Mouse (Mus musculus): Measurements from ENCODE around the gene Slc1a4. TPM values are rescaled to one million over a fixed set of nuclear protein-coding genes. Genes with fewer than 3 reads are reported as not detected.

Slc1a4 gene
- total RNA-seq, 2 experiments from 2014 or later, result 38.3 to 40.3 TPM

DNA sequence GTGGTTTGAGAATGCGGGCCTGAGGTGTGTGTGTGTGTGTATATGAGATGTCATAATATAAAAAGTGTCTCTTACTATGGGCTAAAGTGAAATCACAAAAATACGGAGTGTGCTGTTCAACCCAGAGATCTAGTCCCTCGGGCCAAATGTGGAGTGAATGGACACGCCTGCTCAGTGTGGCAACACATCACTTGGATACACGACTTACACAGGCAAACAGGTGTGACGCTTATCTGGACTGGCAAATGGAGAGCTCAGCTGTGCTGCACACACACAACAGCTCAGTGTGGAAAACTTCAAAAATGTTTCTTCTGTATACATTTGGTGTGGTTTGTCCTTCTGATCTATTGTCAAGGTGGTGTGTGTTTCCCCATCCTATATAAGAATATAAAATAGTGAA is 3.7 kb downstream of the Slc1a4 start:
- DNase-seq (ENCODE audit: low spot score in 2 of 2), result no peak
- intact Hi-C loops (cut with DNase I), result no loop called here

DNA sequence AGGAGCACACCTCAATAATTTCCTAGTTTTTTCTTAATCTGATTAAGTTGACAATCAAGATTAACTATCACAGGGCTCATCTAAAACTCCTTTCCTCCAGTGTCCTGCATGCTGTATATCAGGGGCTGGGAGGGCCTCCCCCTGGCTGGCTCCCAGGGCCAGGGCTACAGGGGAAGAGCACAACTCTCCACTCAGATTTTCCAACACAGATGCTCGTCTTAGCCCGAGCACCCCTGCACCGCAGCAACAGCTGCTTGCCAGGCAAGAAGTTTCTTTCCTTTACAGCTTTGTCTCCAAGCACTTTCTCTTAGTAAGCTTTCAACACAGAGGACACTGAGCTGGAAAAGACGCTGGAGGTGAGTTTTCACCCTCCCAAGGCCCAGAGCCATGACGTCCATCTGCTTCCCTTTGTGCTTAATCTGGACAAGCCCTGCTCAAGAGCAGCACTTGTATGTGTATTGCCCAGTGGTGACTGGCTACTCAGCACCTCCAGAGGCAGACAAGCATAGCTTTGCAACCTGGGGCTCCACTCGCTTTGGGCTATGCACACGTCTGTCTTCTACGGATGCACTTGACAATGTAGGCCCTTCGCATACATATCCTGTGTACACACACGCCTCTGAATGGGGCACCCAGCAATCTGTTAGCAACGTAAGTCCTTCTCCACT is 6.1 kb downstream of the Slc1a4 start:
- DNase-seq (ENCODE audit: low spot score in 2 of 2), result no peak
- intact Hi-C loops (cut with DNase I), result no loop called here

DNA sequence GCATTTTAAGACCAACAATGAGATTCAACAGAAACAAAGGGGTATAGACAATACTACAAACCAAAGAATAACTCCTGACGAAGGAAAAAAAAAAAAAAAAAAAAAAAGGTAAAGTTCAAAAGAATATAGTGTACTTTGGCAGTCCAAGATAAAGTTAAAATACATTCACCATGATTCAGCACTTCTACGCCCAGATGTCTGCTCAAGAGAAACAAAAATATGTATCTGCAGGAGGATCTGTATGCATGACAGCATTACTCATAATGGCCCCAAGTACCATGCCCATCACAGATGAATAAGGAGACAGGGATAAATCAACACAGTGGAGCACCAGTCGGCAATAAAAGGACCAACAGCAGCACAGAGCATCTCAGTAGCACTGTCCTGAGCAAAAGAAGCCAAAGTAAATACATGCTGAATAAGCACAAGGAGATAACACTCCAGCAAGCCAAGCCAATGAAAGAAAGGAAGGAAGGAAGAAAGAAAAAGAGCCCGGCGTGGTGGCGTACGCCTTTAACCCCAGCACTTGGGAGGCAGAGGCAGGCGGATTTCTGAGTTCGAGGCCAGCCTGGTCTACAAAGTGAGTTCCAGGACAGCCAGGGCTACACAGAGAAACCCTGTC is 7.3 kb downstream of the Slc1a4 start:
- intact Hi-C loops (cut with DNase I), result no loop called here

DNA sequence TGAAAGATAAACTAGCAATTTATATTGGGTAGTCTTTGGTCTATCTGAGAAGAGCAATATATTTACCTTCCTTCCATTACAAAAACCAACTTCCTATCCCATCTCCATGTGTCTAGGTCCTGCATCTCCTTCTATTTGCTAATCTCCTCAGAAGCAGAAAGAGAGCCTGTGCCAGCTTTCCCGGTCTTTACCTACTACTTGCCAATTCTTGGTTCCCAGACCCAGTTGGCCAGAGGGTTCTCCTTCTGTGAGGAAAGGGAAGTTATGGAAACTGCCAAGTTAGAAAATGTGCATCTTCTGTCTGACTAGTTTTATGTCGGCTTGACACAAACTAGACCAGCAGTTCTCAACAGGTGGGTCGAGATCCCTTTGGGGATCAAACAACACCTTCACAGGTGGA is 8.5 kb downstream of the Slc1a4 start:
- DNase-seq (ENCODE audit: low spot score in 2 of 2), result no peak
- intact Hi-C loops (cut with DNase I), result no loop called here

More for the DNA sequence above, 7.3 kb downstream of the Slc1a4 start:
- no peak for DNase-seq (ENCODE audit: low spot score in 2 of 2)

DNA sequence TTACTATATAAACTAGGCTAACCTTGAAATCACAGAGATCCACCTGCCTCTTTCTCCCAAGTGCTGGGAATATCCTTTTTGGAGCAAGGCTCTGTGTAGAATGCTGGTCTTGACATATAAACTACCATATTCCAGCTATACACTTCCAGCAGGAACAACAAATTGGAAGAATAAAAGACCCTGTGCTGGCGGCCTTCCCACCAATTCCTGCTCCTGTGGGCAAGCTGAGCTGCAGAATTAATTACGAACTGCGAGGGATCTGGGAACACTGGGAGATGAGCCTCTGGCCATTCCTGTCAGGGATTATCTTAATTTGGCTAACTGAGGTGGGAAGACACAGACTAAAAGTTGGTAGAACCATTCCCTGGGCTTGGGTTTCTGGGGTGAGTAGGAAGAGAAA is 10.1 kb downstream of the Slc1a4 start:
- intact Hi-C loops (cut with DNase I), result no loop called here

DNA sequence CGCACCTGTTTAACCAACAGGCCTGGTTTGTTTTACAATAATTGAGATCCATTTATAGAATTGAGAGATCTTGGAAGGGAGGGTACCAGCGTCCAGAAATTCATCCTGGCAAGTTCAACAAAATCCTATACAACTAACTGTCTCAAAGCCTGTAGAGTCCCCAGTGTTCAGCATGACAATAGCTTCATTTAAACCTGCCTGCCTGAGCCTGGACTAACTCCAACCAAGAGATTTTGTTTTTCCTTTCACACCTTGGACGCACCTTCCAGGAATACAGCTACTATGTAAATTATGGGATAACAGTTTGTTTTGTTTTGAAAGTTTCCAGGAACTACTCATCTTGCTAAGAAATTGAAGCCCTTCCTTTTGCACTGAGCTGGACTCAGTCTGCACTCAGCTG is 11.9 kb downstream of the Slc1a4 start:
- intact Hi-C loops (cut with DNase I), result no loop called here
- no peak for DNase-seq (ENCODE audit: low spot score in 2 of 2)

More for the DNA sequence above, 10.1 kb downstream of the Slc1a4 start:
- DNase-seq (ENCODE audit: low spot score in 2 of 2), result no peak

DNA sequence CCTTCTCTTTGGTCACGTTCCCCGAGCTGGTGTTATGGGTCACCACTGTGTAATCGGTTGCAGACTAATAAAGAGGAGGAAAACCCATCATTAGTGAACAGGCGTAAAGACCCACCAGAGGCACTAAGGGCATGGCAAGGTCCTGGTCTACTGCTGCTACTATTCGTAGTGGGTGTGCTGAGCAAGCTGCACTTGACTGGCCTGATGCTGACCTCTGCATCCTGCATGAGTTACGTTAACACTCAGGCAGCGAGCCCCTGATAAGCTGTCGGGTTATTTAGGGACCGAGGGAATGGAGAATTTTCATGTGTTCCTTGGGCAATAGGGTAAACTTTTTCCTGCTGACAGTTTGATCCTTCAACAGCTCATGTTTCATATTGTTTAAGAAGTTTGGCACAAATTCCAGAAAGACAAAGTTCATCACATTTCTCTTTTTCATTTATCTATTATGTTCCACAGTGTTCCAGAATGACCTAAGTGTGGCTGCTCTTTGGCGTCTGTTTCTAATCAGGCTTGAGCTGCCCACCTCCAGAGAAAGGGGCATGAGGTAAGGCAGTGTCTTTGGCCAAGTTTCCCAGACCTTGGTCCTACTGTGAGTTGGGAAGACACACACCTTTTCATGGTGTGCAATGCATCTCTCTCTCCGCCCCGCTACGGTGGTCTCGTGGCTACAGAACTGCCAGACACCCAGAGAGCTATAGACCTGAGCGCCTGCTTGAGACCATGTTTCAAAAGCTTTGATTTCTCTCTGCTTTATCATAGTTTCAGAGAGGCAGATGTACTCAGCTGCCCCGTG is 13.7 kb downstream of the Slc1a4 start:
- intact Hi-C loops (cut with DNase I), result no loop called here
- no peak for DNase-seq (ENCODE audit: low spot score in 2 of 2)

DNA sequence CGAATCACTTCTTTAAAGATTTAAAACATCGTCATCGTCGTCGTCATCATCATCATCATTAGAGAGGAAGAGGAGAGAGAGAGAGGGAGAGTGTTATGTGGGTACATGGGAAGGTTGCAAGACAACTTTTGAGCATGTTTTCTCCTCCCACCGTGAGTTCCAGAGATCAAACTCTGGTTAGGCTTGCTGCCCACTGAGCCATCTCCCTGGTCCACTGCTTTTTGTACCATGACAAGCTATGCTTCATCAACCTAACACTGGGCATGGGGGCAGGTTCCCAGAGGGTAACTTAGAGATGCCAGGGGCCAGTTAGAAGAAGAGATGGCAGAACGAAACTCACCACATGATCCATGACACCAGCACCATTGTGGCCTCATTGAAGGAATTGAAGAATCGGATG is 18.9 kb downstream of the Slc1a4 start:
- intact Hi-C loops (cut with DNase I), result no loop called here
- no peak for DNase-seq (ENCODE audit: low spot score in 2 of 2)

DNA sequence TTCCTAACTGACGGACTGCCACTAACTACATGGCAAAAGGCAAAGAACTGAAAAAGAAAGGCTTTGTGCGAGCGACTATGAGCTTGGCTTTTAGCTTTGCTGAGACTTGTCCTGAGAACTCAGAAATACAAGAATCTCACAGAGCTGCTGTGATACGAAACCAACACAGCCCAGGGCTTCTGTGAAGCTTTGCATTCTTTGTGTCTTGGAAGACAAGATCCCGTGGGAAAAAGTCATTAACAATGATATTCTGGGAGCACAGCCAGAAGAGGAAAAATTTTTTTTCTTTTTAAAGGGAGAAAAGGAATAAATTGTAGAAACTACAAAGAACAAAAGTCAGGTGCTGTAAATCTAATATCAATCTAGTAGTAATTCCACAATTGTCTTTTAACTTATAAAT is 23.5 kb downstream of the Slc1a4 start:
- intact Hi-C loops (cut with DNase I), result no loop called here
- DNase-seq (ENCODE audit: low spot score in 2 of 2), result no peak

DNA sequence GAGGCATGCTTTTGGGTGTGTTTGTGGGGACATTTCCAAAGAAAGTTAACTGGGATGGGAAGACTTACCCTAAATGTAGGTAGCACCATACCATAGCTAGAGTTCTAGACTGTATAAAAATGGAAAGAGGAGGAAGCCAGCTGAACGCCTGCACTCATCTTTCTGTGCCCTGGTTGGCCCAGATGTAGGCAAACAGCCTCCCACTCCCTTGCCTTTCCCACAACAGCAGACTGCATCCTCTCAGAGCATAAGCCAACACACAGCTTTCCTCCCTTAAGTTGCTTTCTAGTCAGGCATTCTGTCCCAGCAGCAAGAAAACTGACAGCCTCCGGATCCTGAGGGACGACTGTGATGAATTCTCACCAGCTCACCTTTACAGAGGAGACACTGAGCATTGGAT is 25.1 kb downstream of the Slc1a4 start:
- peak; percentile 43 to 56 for DNase-seq (ENCODE audit: low spot score in 2 of 2)
- intact Hi-C loops (cut with DNase I), result no loop called here

DNA sequence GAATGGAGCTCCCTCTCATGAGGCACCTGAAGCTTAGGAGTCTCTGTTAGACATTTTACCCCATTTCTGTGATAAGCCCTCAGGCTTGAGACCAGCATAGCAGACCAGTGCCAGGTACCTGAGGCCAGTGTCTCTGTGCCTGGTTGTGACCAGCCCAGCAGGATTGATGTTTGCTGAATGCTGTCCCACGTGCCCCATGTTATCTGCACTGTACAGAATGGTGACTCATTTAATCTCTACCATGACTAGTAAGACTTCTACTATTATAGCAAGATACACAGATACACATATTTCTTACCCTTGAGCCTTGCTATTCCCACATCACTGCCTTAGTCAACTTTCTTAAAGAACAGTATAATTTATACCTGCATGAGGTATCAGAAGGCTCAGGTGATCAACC is 26.9 kb downstream of the Slc1a4 start:
- no peak for DNase-seq (ENCODE audit: low spot score in 2 of 2)
- intact Hi-C loops (cut with DNase I), result no loop called here

DNA sequence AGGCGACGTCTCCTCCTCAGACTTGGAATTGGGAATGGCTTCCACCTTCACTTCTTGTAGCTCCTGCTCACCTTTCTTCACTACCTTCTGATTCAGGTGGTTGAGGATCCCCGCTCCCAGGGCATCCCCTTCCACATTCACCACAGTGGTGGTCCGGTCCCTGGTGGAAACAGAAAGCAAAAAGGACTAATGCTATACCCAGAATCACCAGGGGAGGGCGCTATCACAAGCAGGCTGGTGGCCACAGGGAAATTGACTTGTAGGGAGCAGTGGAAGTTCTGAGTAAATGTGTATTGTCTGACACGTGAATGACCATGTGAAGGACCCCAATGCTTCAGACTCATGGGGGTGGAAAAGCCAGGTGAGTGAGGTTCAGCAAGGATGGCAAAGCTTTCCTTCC is 28.2 kb downstream of the Slc1a4 start:
- intact Hi-C loops (cut with DNase I), result no loop called here

DNA sequence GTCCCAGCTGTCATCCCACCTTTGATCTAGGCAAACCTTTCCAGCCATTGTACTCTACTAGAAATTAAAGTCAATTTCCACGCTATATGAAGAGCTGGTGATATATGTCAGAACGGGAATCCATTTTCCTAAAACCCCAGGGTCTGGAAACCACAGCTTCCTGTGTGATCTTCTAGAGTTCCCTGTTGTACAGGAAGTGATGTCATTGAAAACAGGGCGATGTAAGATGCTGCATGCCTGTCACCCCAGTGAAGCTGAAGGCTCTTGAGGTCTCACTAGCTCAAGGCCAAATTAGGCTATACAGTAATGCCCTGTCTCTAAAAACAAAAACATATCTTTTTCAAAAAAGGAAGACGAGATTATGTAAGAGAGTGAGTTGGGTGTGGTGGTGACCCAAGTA is 31.2 kb downstream of the Slc1a4 start:
- intact Hi-C loops (cut with DNase I), result no loop called here
- no peak for DNase-seq (ENCODE audit: low spot score in 2 of 2)

More for the DNA sequence above, 28.2 kb downstream of the Slc1a4 start:
- peak in 1 of 2 experiments; percentile 24 for DNase-seq (ENCODE audit: low spot score in 2 of 2)

DNA sequence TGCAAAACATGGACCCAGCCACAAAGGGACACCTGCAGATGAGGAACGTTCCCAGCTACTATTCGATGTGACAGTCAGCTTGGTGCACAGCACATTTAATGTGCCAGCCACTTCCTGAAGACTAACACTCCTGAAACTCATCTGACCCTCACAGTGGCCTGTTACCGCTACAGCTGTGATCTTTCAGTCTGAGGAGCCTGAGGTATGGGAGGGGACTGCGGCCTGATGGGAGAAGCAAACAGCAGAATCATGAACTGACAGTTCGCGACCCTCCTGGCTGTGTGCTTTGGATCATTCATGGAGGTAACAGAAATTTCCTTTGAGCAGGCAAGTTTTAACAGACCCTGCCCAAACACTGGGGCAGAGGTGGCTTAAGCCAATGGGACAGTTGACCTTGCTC is 31.7 kb downstream of the Slc1a4 start:
- DNase-seq (ENCODE audit: low spot score in 2 of 2), result no peak
- intact Hi-C loops (cut with DNase I), result no loop called here

DNA sequence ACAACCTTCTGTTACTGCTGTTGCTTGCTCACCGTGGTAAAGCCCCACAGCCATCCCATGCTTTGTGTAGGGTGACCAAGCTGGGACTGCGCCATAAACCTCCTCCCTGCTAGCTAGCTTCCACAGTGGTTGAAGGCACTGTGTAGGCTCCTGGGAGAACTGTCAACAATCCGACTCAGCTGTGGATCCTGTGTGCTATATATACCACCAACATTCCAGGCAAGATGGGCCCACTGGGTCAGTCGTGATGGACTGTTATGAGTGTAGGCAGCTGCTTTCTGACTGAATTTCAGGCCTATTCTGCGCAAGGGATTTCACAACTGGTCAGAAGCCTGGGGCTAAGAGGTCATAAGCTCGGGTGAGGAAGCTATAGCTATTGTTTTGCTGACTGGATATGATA is 32.6 kb downstream of the Slc1a4 start:
- intact Hi-C loops (cut with DNase I), result no loop called here
- DNase-seq (ENCODE audit: low spot score in 2 of 2), result peak in 1 of 2 experiments; percentile 13

DNA sequence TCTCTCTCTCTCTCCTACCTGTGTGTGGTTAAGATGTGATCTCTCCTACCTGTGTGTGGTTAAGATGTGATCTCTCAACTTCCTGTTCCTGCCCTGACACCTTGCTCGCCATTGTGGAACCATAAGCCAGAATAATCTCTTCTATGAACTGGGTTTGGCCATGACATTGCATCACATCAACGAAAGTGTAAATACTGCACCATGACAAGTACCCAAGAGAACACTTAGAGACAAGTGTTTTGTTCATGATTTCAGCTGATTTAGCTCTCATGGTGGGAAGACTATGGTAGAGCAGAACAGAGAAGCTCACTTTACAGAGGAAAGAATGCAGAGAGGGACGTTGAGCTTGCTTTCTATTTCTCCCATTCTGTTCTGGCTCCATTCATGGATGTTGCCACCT is 48.0 kb downstream of the Slc1a4 start:
- intact Hi-C loops (cut with DNase I), result no loop called here
- DNase-seq (ENCODE audit: low spot score in 2 of 2), result no peak

DNA sequence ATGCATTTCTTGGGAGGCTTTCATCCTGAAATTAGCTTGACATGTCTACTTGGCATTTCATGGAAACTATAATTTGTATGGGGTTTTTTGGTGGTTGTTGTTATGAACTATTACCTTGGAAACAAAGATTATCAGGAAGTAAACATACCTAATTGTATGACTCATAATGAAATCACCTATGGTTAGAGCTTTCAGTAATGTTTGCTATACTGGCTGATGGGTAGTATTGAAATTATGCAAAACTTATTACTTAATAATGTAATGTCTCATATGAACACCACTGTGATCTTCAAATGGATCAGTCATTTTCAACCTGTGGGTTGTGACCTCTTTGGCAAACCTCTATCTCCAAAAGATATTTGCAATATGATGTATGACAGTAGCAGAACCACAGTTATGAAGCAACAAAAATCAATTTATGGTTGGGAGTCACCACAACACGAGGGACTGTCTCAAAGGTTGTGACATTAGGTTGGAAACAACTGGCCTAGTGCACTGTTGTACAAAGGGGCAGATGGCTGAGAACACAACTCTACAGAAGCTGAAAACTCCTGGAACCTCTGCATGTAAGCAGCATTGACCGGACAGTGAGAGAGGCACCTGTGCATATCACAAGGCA is 49.8 kb downstream of the Slc1a4 start:
- intact Hi-C loops (cut with DNase I), result no loop called here
- DNase-seq (ENCODE audit: low spot score in 2 of 2), result no peak

DNA sequence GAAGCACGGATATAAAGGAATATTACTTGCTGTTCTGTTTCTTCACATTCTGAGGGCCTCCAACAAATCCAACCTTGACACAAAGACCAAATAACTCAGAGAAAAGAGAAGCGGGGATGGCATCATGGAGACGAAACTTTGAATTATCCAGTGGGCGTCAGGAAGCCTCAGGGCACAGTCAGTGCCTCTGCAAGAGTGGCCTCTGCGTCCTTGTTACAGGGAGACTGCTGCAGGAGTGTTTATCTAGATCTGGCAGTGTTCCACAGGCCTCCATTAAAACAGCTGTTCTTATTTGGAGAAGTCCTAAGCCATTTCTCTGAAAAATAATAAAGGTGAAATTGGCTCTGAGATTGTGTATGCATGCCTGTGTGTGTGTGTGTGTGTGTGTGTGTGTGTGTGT is 51.5 kb downstream of the Slc1a4 start:
- DNase-seq (ENCODE audit: low spot score in 2 of 2), result no peak
- intact Hi-C loops (cut with DNase I), result no loop called here

DNA sequence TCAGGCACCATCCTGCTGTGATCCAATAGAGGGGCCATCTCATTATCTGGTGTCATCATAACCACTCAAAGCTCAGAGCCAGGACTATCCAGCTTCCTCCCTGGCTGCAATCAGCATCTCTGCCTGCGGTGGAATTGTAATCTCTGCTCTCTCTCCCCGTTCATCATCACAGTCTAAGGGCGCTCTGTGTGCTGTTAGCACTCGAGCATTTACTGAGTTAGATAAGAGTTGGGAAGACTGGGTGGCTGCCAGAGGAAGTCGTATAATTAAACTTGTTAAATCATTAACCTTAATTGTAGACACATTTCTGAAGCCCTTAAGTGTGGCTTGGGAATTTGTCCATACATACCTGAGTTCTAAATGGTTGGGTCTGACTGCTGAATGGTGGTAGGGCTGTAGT is 53.8 kb downstream of the Slc1a4 start:
- intact Hi-C loops (cut with DNase I), result no loop called here
- DNase-seq (ENCODE audit: low spot score in 2 of 2), result no peak

DNA sequence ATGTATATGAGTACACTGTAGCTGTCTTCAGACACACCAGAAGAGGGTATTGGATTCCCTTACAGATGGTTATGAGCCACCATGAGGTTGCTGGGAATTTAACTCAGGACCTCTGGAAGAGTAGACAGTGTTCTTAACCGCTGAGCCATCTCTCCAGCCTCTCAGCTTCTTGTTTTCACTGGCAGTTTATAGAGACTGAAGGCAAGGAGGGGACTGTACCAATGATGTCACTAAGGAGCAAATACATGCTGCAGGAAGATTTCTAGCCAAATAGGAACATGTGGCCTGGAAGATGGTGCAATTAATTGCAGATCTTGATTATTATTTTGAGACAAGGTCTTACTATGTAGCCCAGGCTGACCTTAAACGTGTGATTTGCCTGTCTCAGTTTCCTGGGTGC is 55.4 kb downstream of the Slc1a4 start:
- DNase-seq (ENCODE audit: low spot score in 2 of 2), result no peak
- intact Hi-C loops (cut with DNase I), result no loop called here

DNA sequence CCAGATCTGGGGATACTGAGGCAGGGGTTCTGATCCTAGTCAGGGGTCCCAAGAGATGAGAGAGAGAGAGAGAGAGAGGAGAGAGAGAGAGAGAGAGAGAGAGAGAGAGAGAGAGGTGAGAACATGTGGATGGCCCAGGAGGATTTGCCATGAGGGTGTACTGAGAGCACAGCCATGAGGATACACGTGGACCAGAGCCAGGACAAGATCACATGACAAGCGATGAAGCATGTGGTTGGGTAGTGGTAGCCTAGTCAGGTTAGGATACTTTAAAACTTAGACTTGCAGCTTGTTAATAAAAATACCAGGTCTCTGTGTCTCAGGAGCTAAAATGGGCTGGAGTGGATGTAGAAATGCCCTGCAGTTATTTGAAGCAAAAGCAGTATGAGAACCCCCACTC is 56.5 kb downstream of the Slc1a4 start:
- intact Hi-C loops (cut with DNase I), result no loop called here
- DNase-seq (ENCODE audit: low spot score in 2 of 2), result no peak
